Mouse (Mus musculus) stomach, embryonic 16.5 days (tissue): ENCODE measurements around the gene Ube2h. TPM values are rescaled to one million over a fixed set of nuclear protein-coding genes. Genes with fewer than 3 reads are reported as not detected.
A peak's percentile ranks its signal among the peaks of the same experiment; 100 is the strongest.

Experiments used
- ATAC-seq: fragments of 200-750 bp; cut with Nextera tagmentation; 2 replicates; pipeline ENCODE4 v1.8.0; 2017; ENCODE audit warnings: moderate number of reproducible peaks, moderate TSS enrichment; ENCODE audit not compliant: insufficient read depth, low FRiP score
- H3K27ac ChIP-seq: fragments of 300-500 bp; sonication (generic); 2 replicates; pipeline ENCODE4 v1.5.1; 2014; ENCODE audit warnings: low read length
- H3K27me3 ChIP-seq: fragments of 300-500 bp; sonication (generic); 2 replicates; pipeline ENCODE4 v1.6.1; 2014; ENCODE audit warnings: low read length, control low read depth, mixed read lengths; ENCODE audit not compliant: control insufficient read depth, insufficient read depth
- H3K36me3 ChIP-seq: fragments of 300-500 bp; sonication (generic); 2 replicates; pipeline ENCODE4 v1.6.1; 2014; ENCODE audit warnings: low read length; ENCODE audit not compliant: control insufficient read depth, insufficient read depth
- H3K4me1 ChIP-seq: fragments of 300-500 bp; sonication (generic); 2 replicates; pipeline ENCODE4 v1.6.1; 2014; ENCODE audit warnings: low read length, control low read depth, mixed read lengths; ENCODE audit not compliant: control insufficient read depth, insufficient read depth
- H3K4me2 ChIP-seq: fragments of 300-500 bp; sonication (generic); 2 replicates; pipeline ENCODE4 v1.6.1; 2014; ENCODE audit warnings: low read depth, low read length, mixed read lengths
- H3K4me3 ChIP-seq: fragments of 300-500 bp; sonication (generic); replicated peaks from 2 replicates; pipeline ENCODE4 v1.5.1; 2014; ENCODE audit warnings: mild to moderate bottlenecking, low read length
- H3K9ac ChIP-seq: fragments of 300-500 bp; sonication (generic); 2 replicates; pipeline ENCODE4 v1.6.1; 2014; ENCODE audit warnings: low read length
- H3K9me3 ChIP-seq: fragments of 300-500 bp; sonication (generic); replicated peaks from 2 replicates; pipeline ENCODE4 v1.6.1; 2016; ENCODE audit warnings: low read length, control low read depth; ENCODE audit not compliant: control insufficient read depth
- WGBS: fragments of 180-500 bp; shearing (Covaris S2); extraction: QIAGEN DNeasy Blood & Tissue Kit; methylation state at CpG from one replicate; pipeline ENCODE4 v1.1.7; 2014; 5-methylcytosine and 5-hydroxymethylcytosine counted together
- polyA plus RNA-seq: library from polyadenylated mRNA; unstranded; fragments of >200 nt; fragmentation: Nextera tagmentation; extraction: Ambion mirVana; gene quantifications from 2 replicates; pipeline ENCODE4 v1.2.1, GENCODE M21; 2015

The Ube2h gene
- polyA plus RNA-seq = 45.3 and 47.6 TPM in 2 replicates

GRCm38 (mm10) chr6:30304399-30304917 lies at the start of gene Ube2h:
TSS of gene Ube2h (minus strand) at chr6:30304539.
- Histone ChIP-seq H3K36me3 (no peaks in the 10 kb centered on the region), H3K9me3 (no peaks in the 10 kb centered on the region), H3K27ac (peak within 1 kb of the TSS; percentile 88), H3K4me3 (peak within 1 kb of the TSS; percentile 76), H3K4me2 (peak within 1 kb of the TSS; percentile 84), H3K9ac (peak within 1 kb of the TSS; percentile 86), H3K4me1 (peaks cover 32% of the 10 kb centered on the region), H3K27me3 (no peaks in the 10 kb centered on the region)
- ATAC-seq = peak; percentile 93
- WGBS = under 1% methylated on average over 33 of the region's 33 CpGs

GRCm38 (mm10) chr6:30353661-30354060 lies 49.3 kb upstream of the Ube2h start:
- no peaks in the 10 kb centered on the region for H3K36me3 ChIP-seq
- no peaks in the 10 kb centered on the region for H3K27me3 ChIP-seq
- no peak overlapping the region for H3K9ac ChIP-seq
- no peak overlapping the region for H3K27ac ChIP-seq
- WGBS = 73% methylated on average over 8 of the region's 8 CpGs
- no peak for ATAC-seq
- H3K4me2 ChIP-seq = no peak overlapping the region
- H3K9me3 ChIP-seq = no peaks in the 10 kb centered on the region
- no peaks in the 10 kb centered on the region for H3K4me1 ChIP-seq
- H3K4me3 ChIP-seq = no peak overlapping the region

GRCm38 (mm10) chr6:30352762-30353161 lies 48.4 kb upstream of the Ube2h start:
- ATAC-seq = no peak
- 48% methylated on average over 8 of the region's 8 CpGs for WGBS

GRCm38 (mm10) chr6:30351290-30351689 lies 47.0 kb upstream of the Ube2h start:
- WGBS = 65% methylated on average over 9 of the region's 9 CpGs
- H3K9ac ChIP-seq = no peak overlapping the region
- H3K4me2 ChIP-seq = no peak overlapping the region
- no peak overlapping the region for H3K4me3 ChIP-seq
- no peaks in the 10 kb centered on the region for H3K27me3 ChIP-seq
- H3K36me3 ChIP-seq = no peaks in the 10 kb centered on the region
- no peak overlapping the region for H3K27ac ChIP-seq
- H3K9me3 ChIP-seq = no peaks in the 10 kb centered on the region
- no peak for ATAC-seq
- no peaks in the 10 kb centered on the region for H3K4me1 ChIP-seq

More at GRCm38 (mm10) chr6:30352762-30353161, 48.4 kb upstream of the Ube2h start:
- H3K27me3 ChIP-seq = no peaks in the 10 kb centered on the region
- no peak overlapping the region for H3K4me3 ChIP-seq
- H3K4me1 ChIP-seq = no peaks in the 10 kb centered on the region
- no peak overlapping the region for H3K4me2 ChIP-seq
- H3K27ac ChIP-seq = no peak overlapping the region
- no peak overlapping the region; the same call in 1 of the 2 replicates for H3K9ac ChIP-seq
- H3K9me3 ChIP-seq = no peaks in the 10 kb centered on the region
- H3K36me3 ChIP-seq = no peaks in the 10 kb centered on the region

GRCm38 (mm10) chr6:30347288-30347801 lies 43.0 kb upstream of the Ube2h start:
- Histone ChIP-seq H3K9ac (no peak overlapping the region), H3K4me3 (no peak overlapping the region), H3K4me1 (no peaks in the 10 kb centered on the region), H3K4me2 (no peak overlapping the region), H3K36me3 (no peaks in the 10 kb centered on the region), H3K27me3 (no peaks in the 10 kb centered on the region), H3K27ac (no peak overlapping the region), H3K9me3 (no peaks in the 10 kb centered on the region)
- 77% methylated on average over 4 of the region's 4 CpGs for WGBS
- ATAC-seq = no peak

GRCm38 (mm10) chr6:30346737-30347136 lies 42.4 kb upstream of the Ube2h start:
- no peak overlapping the region for H3K9ac ChIP-seq
- H3K9me3 ChIP-seq = no peaks in the 10 kb centered on the region
- H3K27me3 ChIP-seq = no peaks in the 10 kb centered on the region
- H3K4me3 ChIP-seq = no peak overlapping the region
- H3K27ac ChIP-seq = no peak overlapping the region
- no peak overlapping the region for H3K4me2 ChIP-seq
- no peaks in the 10 kb centered on the region for H3K36me3 ChIP-seq
- no peak for ATAC-seq
- no peaks in the 10 kb centered on the region for H3K4me1 ChIP-seq
- 47% methylated on average over 6 of the region's 6 CpGs for WGBS

GRCm38 (mm10) chr6:30344032-30344431 lies 39.7 kb upstream of the Ube2h start:
- H3K27me3 ChIP-seq = no peaks in the 10 kb centered on the region
- H3K4me1 ChIP-seq = no peaks in the 10 kb centered on the region
- H3K36me3 ChIP-seq = no peaks in the 10 kb centered on the region
- no peak overlapping the region for H3K4me2 ChIP-seq
- H3K9ac ChIP-seq = no peak overlapping the region
- 68% methylated on average over 6 of the region's 6 CpGs for WGBS
- H3K4me3 ChIP-seq = no peak overlapping the region
- no peak for ATAC-seq
- no peaks in the 10 kb centered on the region for H3K9me3 ChIP-seq
- H3K27ac ChIP-seq = 0 out of 2 replicates have a peak overlapping the region, but pooled peaks have one; percentile 14

GRCm38 (mm10) chr6:30340231-30340873 lies 36.0 kb upstream of the Ube2h start:
- 81% methylated on average over 4 of the region's 4 CpGs for WGBS
- Histone ChIP-seq H3K27me3 (no peaks in the 10 kb centered on the region), H3K4me2 (no peak overlapping the region), H3K27ac (no peak overlapping the region), H3K9ac (no peak overlapping the region), H3K4me1 (0 out of 2 replicates have a peak, but pooled peaks cover 5% of the 10 kb centered on the region), H3K9me3 (no peaks in the 10 kb centered on the region), H3K4me3 (no peak overlapping the region), H3K36me3 (no peaks in the 10 kb centered on the region)
- ATAC-seq = no peak

- Histone ChIP-seq H3K27ac (no peak overlapping the region; the same call in none of the 2 replicates), H3K9ac (0 out of 2 replicates have a peak overlapping the region, but pooled peaks have one; percentile 43), H3K36me3 (no peaks in the 10 kb centered on the region), H3K4me3 (peak overlapping the region; percentile 15; the same call in 1 of the 2 replicates), H3K4me1 (peaks cover 5% of the 10 kb centered on the region; the same call in 1 of the 2 replicates), H3K27me3 (no peaks in the 10 kb centered on the region), H3K4me2 (peak overlapping the region; percentile 47; the same call in 1 of the 2 replicates), H3K9me3 (no peaks in the 10 kb centered on the region)
- ATAC-seq = peak; percentile 64; the same call in 1 of the 2 replicates
- WGBS = 6% methylated on average over 5 of the region's 5 CpGs
Measured at GRCm38 (mm10) chr6:30336912-30337311, 32.6 kb upstream of the Ube2h start.
